Mouse (Mus musculus) thymus, postnatal 0 days (tissue): ENCODE measurements around the gene Ptprk. TPM values are rescaled to one million over a fixed set of nuclear protein-coding genes. Genes with fewer than 3 reads are reported as not detected.

Experiments
- DNase-seq: peaks from one replicate; pipeline ENCODE4 v3.0.0-alpha.2; 2015; ENCODE audit warnings: low spot score
- microRNA-seq: library from miRNA; unstranded; fragments of <30 nt; microRNA quantifications from one replicate; pipeline ENCODE4, GENCODE M21; 2016; ENCODE audit warnings: borderline number of aligned reads
- polyA plus RNA-seq: library from polyadenylated mRNA; unstranded; fragments of >200 nt; fragmentation: Nextera tagmentation; extraction: Ambion mirVana; gene quantifications from 2 replicates; pipeline ENCODE4 v1.2.1, GENCODE M21; 2015

The Ptprk gene
- polyA plus RNA-seq, 1 experiment from 2014 or later = 6.6 TPM

- DNase-seq = peak; percentile 91
These were observed 544.8 kb downstream of the Ptprk start for GRCm38 (mm10) chr10:28619415-28619814.

- DNase-seq = no peak
These were observed 561.5 kb downstream of the Ptprk start for GRCm38 (mm10) chr10:28636096-28636495.

GRCm38 (mm10) chr10:28641887-28642286 lies 567.3 kb downstream of the Ptprk start:
- no peak for DNase-seq

Small RNA genes within 50 kb of the gene (microRNA-seq; reads per million reads assigned to microRNA genes)
- not detected for gene Gm22370
